Mouse (Mus musculus) heart, postnatal 25 days (tissue): Measurements from ENCODE around the gene Serpinf2. TPM values are rescaled to one million over a fixed set of nuclear protein-coding genes. Genes with fewer than 3 reads are reported as not detected.
"Not testable (repeated sequence)": the region's sequence is repeated elsewhere in the genome, so short reads cannot be mapped to it uniquely, and the experiment has no call there.

Source experiments
- DNase-seq: peaks from one replicate; pipeline ENCODE4 v3.0.0; 2022; ENCODE audit warnings: low spot score
- intact Hi-C: fragments of 180-260 bp; cut with DNase I; formaldehyde crosslinking; loops from one replicate; pipeline ENCODE4 v1.15.1; 2025
- microRNA-seq: library from miRNA; unstranded; fragments of <30 nt; microRNA quantifications from one replicate; pipeline ENCODE4 v1.2.0, GENCODE M21; 2022
- total RNA-seq, 2 experiments: library from RNA; stranded (reverse); gene quantifications; 2 replicates each; pipeline ENCODE4 v1.2.3; 2021

Serpinf2 gene
- total RNA-seq, 2 experiments from 2014 or later = not detected

GRCm38 (mm10) chr11:75403301-75404052 lies 35.9 kb downstream of the Serpinf2 start:
- intact Hi-C loops = loop anchor here (5.0 kb wide), 4 partner anchors 84 to 226 kb away; partner anchors contain the start of genes Ovca2, Prpf8, Rilp and Scarf1
- DNase-seq = peak; percentile 40

- intact Hi-C loops = loop anchor here (5.0 kb wide), 4 partner anchors 85 to 225 kb away; partner anchors contain the start of genes Ovca2, Prpf8, Rilp and Scarf1
- no peak for DNase-seq
These were observed 37.1 kb downstream of the Serpinf2 start for GRCm38 (mm10) chr11:75402271-75402690.

GRCm38 (mm10) chr11:75400099-75400498 lies 39.3 kb downstream of the Serpinf2 start:
- DNase-seq = no peak
- intact Hi-C loops = loop anchor here (5.0 kb wide), 4 partner anchors 87 to 223 kb away; partner anchors contain the start of genes Ovca2, Prpf8, Rilp and Scarf1

- DNase-seq = no peak
- intact Hi-C loops = no loop called here
These were observed 40.0 kb downstream of the Serpinf2 start for GRCm38 (mm10) chr11:75399411-75399841.

- no peak for DNase-seq
- intact Hi-C loops = no loop called here
These were observed 41.9 kb downstream of the Serpinf2 start for GRCm38 (mm10) chr11:75397452-75397851.

GRCm38 (mm10) chr11:75395611-75396010 lies 43.8 kb downstream of the Serpinf2 start:
- intact Hi-C loops = no loop called here

GRCm38 (mm10) chr11:75383529-75383928 lies 55.9 kb downstream of the Serpinf2 start:
- DNase-seq, intact Hi-C loops: not testable (repeated sequence)

More at GRCm38 (mm10) chr11:75395611-75396010, 43.8 kb downstream of the Serpinf2 start:
- no peak for DNase-seq

Small RNA genes lying within 50 kb of the gene (microRNA-seq; reads per million reads assigned to microRNA genes)
- 29,862 reads per million, percentile 98 among the genes with 10 or more reads in this experiment for gene Mir22

Other genes with a start within 250 kb of the Serpinf2 start
- gene Dph1, start 248.3 kb downstream of the Serpinf2 start, total RNA-seq = 1 to 10 TPM; 7.4 to 9.0 TPM
- gene Rtn4rl1, start 245.8 kb downstream of the Serpinf2 start, total RNA-seq = 1 to 10 TPM; 9.7 to 9.8 TPM
- gene Rpa1, start 91.3 kb downstream of the Serpinf2 start, total RNA-seq = 10 to 100 TPM; 58.0 to 63.5 TPM
- gene Smyd4, start 91.2 kb downstream of the Serpinf2 start, total RNA-seq = 1 to 10 TPM; 4.3 to 4.6 TPM
- gene Serpinf1, start 16.9 kb downstream of the Serpinf2 start, total RNA-seq = 10 to 100 TPM; 26.3 to 26.9 TPM
- 1 to 10 TPM; 7.7 to 9.1 TPM for gene Wdr81, start 15.1 kb upstream of the Serpinf2 start, total RNA-seq
- gene Tlcd2, start 22.1 kb upstream of the Serpinf2 start, total RNA-seq = 1 to 10 TPM; 7.9 to 8.1 TPM
- gene Prpf8, start 47.2 kb upstream of the Serpinf2 start, total RNA-seq = 10 to 100 TPM; 78.7 to 89.4 TPM
- gene Rilp, start 70.5 kb upstream of the Serpinf2 start, total RNA-seq = 10 to 100 TPM; 47.4 to 47.8 TPM
- 10 to 100 TPM in 1 of 2 experiments, 1 to 10 TPM in 1; 8.5 to 12.1 TPM for gene Scarf1, start 73.9 kb upstream of the Serpinf2 start, total RNA-seq
- 10 to 100 TPM; 14.9 to 18.2 TPM for gene Slc43a2, start 92.1 kb upstream of the Serpinf2 start, total RNA-seq
- 100 to 1,000 TPM; 108 to 115 TPM for gene Pitpna, start 148.5 kb upstream of the Serpinf2 start, total RNA-seq
- gene Inpp5k, start 191.4 kb upstream of the Serpinf2 start, total RNA-seq = 10 to 100 TPM; 27.8 to 29.8 TPM
- 100 to 1,000 TPM; 119 to 132 TPM for gene Myo1c, start 210.9 kb upstream of the Serpinf2 start, total RNA-seq
- gene Crk, start 239.7 kb upstream of the Serpinf2 start, total RNA-seq = 10 to 100 TPM; 81.3 to 88.2 TPM